Mouse (Mus musculus) mesoderm, embryonic 11.5 days (tissue): ENCODE data around the gene Ly6g6d.

ENCODE experiments used
- DNase-seq: peaks from one replicate; pipeline ENCODE4 v3.0.0-alpha.2; 2012; ENCODE audit warnings: low read depth, low spot score

Gene Ly6g6d

GRCm38 (mm10) chr17:35070556-35071229, 7.2 kb downstream of the Ly6g6d start:
- no peak for DNase-seq

GRCm38 (mm10) chr17:35068213-35068914, 9.5 kb downstream of the Ly6g6d start:
- DNase-seq = no peak

GRCm38 (mm10) chr17:35066084-35066483, 11.8 kb downstream of the Ly6g6d start, which contains the start of gene Mpig6b:
Gene Mpig6b, minus strand, starts transcription at chr17:35066184.
- no peak for DNase-seq

GRCm38 (mm10) chr17:35064951-35065947, 12.6 kb downstream of the Ly6g6d start, which contains the start of gene Ly6g6c:
Gene Ly6g6c, plus strand, starts transcription at chr17:35065388.
- DNase-seq = peak; percentile 59

GRCm38 (mm10) chr17:35064378-35064877, 13.4 kb downstream of the Ly6g6d start:
- DNase-seq = no peak

- no peak for DNase-seq
Measured at GRCm38 (mm10) chr17:35063466-35063865, 14.4 kb downstream of the Ly6g6d start.

GRCm38 (mm10) chr17:35061299-35061698, 16.6 kb downstream of the Ly6g6d start:
- no peak for DNase-seq

- no peak for DNase-seq
Measured at GRCm38 (mm10) chr17:35060737-35061297, 17.0 kb downstream of the Ly6g6d start.

- no peak for DNase-seq
Measured at GRCm38 (mm10) chr17:35060071-35060470, 17.8 kb downstream of the Ly6g6d start.

- DNase-seq = peak; percentile 94
Measured at GRCm38 (mm10) chr17:35058911-35059892, 18.7 kb downstream of the Ly6g6d start, which contains the start of gene Ddah2. Gene Ddah2, plus strand, starts transcription at chr17:35059035.

GRCm38 (mm10) chr17:35058316-35058715, 19.5 kb downstream of the Ly6g6d start:
- no peak for DNase-seq

- no peak for DNase-seq
Measured at GRCm38 (mm10) chr17:35057090-35057489, 20.8 kb downstream of the Ly6g6d start.

- DNase-seq = no peak
Measured at GRCm38 (mm10) chr17:35055691-35056495, 22.0 kb downstream of the Ly6g6d start.

- no peak for DNase-seq
Measured at GRCm38 (mm10) chr17:35052271-35052798, 25.5 kb downstream of the Ly6g6d start.

GRCm38 (mm10) chr17:35051156-35052086, 26.4 kb downstream of the Ly6g6d start:
- peak; percentile 89 for DNase-seq

GRCm38 (mm10) chr17:35050126-35050750, 27.6 kb downstream of the Ly6g6d start:
- DNase-seq = peak; percentile 61

GRCm38 (mm10) chr17:35049561-35050016, 28.3 kb downstream of the Ly6g6d start, which contains the start of gene Clic1:
Gene Clic1, plus strand, starts transcription at chr17:35049966.
- DNase-seq = peak; percentile 83
